Mouse (Mus musculus) kidney, adult 2 months (tissue): ENCODE data around the gene Orc2. TPM values are rescaled to one million over a fixed set of nuclear protein-coding genes. Genes with fewer than 3 reads are reported as not detected.
A peak's percentile ranks its signal among the peaks of the same experiment; 100 is the strongest.

Source experiments
- DNase-seq: peaks from one replicate; pipeline ENCODE4 v3.0.0; 2021
- H3K27ac ChIP-seq: fragments of 200-500 bp; 2 replicates; pipeline ENCODE4 v1.5.1; 2012; ENCODE audit warnings: low read depth, low read length, control low read depth, inconsistent platforms; ENCODE audit not compliant: insufficient read depth
- H3K27me3 ChIP-seq: fragments of 200-500 bp; replicated peaks from 2 replicates; pipeline ENCODE4 v1.6.1; 2012; ENCODE audit warnings: mild to moderate bottlenecking, moderate library complexity, low read length, inconsistent platforms; ENCODE audit not compliant: control insufficient read depth, insufficient read depth
- H3K36me3 ChIP-seq: fragments of 200-500 bp; 2 replicates; pipeline ENCODE4 v1.6.1; 2012; ENCODE audit warnings: mild to moderate bottlenecking, moderate library complexity, low read length, inconsistent platforms; ENCODE audit not compliant: control insufficient read depth, insufficient read depth
- H3K4me1 ChIP-seq: fragments of 200-500 bp; 2 replicates; pipeline ENCODE4 v1.6.1; 2011; ENCODE audit warnings: low read length; ENCODE audit not compliant: control insufficient read depth, insufficient read depth
- H3K4me3 ChIP-seq: fragments of 200-500 bp; 2 replicates; pipeline ENCODE4 v1.5.1; 2011; ENCODE audit warnings: mild to moderate bottlenecking, low read depth, low read length, control low read depth; ENCODE audit not compliant: insufficient read depth
- CTCF ChIP-seq: fragments of 200-500 bp; conservative IDR thresholded peaks from 2 replicates; pipeline ENCODE4 v1.5.1; 2011; ENCODE audit warnings: low read depth, mild to moderate bottlenecking, control low read depth, low read length, moderate library complexity, mixed read lengths; ENCODE audit not compliant: insufficient read depth, insufficient read length
- POLR2A ChIP-seq: fragments of 200-500 bp; IDR thresholded peaks from one replicate; pipeline ENCODE4 v1.6.1; 2011; ENCODE audit warnings: low read depth, low read length, control low read depth
- WGBS: fragments of 180-500 bp; shearing (Covaris S2); methylation state at CpG from one replicate; pipeline ENCODE4 v1.1.7; 2018; 5-methylcytosine and 5-hydroxymethylcytosine counted together
- polyA plus RNA-seq: library from polyadenylated mRNA; depleted of rRNA; stranded (reverse); fragments of >200 nt; gene quantifications from 2 replicates; pipeline ENCODE4 v1.2.3, GENCODE M21; 2012; rRNA removed

The Orc2 gene
- polyA plus RNA-seq, 1 experiment, result 7.0 TPM

DNA sequence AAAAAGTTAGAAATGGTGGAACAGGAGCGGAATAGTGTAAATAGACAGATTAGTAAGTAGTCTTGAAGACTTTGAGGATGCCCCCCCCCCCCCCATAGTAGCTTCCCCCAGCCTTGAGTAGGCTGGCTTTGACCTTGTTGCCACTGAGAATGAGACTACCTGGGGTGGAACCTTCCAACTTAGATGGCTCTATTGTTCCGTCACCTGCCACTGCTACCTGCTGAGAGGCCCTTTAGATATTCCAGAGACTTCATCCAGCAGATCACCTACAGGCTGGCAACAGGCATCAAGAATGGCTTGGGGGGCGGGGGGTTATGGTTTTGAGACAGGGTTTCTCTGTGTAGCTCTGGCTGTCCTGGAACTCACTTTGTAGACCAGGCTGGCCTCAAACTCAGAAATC lies 80.4 kb downstream of the Orc2 start:
- no peak for TF ChIP-seq CTCF
- no peak for TF ChIP-seq POLR2A
- no peaks in the 10 kb centered on the region for H3K27me3 ChIP-seq
- H3K36me3 ChIP-seq, result peaks cover 10% of the 10 kb centered on the region; the same call in 1 of the 2 replicates
- no peak overlapping the region for H3K4me3 ChIP-seq
- DNase-seq, result no peak
- H3K27ac ChIP-seq, result no peak overlapping the region
- H3K4me1 ChIP-seq, result 0 out of 2 replicates have a peak, but pooled peaks cover 4% of the 10 kb centered on the region
- WGBS, result 97% methylated on average over 3 of the region's 3 CpGs

DNA sequence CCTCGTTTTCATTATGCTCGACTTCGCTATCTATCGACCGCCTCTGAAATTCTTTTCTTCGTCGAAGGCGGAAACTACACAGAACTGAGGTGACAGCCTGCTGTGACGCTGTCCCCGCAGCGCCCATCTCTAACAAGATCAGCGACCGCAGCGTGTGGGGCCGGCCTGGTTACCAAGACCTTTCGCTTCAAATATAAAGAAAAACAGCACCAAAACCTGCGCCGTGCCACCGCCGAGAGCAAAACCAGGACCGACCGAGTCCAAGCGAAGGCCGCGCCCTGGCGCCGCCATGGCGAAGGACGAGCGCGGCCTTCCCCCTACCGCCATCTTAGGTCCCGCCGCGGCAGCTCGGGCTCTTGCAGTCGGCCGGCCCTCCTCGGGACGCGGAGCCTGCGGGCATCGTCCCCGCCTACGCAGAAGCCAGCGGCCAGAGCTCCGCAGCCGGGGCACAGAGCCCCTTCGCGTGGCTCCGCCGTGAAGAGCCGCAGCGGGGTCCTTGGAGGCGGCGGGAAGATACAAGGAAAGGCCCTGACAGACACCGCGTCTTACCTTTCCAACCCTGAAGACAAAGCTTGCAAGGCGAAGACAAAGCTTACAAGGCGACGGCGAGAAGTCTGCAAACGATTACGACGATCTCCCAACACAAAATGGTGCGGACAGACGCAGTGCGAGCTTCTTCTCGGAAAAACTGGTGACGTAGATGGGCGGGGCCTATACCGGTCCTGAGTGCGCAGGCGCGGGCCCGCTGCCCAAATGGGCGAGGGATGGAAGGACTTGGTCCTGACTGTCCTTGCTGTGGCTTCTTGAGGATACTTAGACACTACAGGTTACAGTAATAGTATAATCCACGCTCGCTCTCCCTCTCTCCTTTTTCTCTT lies 81.3 kb downstream of the Orc2 start, which contains the start of gene Clk1:
Gene Clk1, minus strand, starts transcription at position 696 of the 878 bp plus-strand sequence.
- DNase-seq, result peak; percentile 99
- Histone ChIP-seq H3K27me3 (no peaks in the 10 kb centered on the region), H3K27ac (peak within 1 kb of the TSS; percentile 94), H3K4me1 (peaks cover 4% of the 10 kb centered on the region; the same call in 1 of the 2 replicates), H3K4me3 (peak within 1 kb of the TSS; percentile 53), H3K36me3 (peaks cover 14% of the 10 kb centered on the region)
- TF ChIP-seq CTCF (no peak), POLR2A (peak; percentile 95)
- WGBS, result under 1% methylated on average over 79 of the region's 79 CpGs

DNA sequence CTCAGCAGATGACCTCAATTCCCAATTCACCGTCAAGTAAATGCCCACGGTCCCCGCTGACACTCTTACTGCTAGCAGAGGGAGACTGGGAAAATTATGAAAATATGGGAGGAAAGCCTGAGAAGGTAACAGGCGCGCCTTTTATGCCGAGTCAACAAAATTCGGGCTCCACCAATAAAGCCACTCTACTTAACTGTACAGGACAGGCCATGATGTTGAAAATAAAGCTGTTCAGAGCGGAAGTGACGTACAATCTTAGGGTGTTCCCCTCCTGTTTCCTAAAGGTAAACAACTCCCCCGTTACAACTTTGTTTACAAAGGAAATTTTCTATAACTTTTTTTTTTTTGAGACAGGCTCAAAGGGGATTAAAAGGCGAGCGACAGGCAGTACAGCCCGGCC lies 82.0 kb downstream of the Orc2 start:
- TF ChIP-seq POLR2A (no peak), CTCF (no peak)
- H3K27ac ChIP-seq, result peak overlapping the region; percentile 94
- no peaks in the 10 kb centered on the region for H3K27me3 ChIP-seq
- peaks cover 21% of the 10 kb centered on the region for H3K36me3 ChIP-seq
- peaks cover 4% of the 10 kb centered on the region; the same call in 1 of the 2 replicates for H3K4me1 ChIP-seq
- H3K4me3 ChIP-seq, result peak overlapping the region; percentile 53
- DNase-seq, result peak; percentile 76
- under 1% methylated on average over 13 of the region's 13 CpGs for WGBS

DNA sequence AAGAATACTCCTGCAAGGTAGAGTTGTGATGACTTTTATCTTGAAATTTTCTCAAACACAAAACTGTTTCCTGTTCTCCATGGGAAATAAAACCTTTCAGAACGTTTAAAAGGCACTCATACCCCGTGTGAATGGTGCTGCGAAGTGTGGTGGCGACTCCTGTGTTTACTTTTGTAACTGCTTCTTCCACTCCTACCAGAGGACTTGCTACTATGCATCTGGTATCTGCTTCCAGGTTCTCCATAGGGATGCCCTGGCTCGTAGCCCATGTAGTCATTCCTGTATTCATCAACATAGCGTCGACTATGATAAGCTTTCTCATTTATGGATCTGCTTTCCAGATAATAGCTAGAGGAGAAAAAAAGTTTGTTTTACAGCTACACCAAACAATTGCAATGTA lies 83.9 kb downstream of the Orc2 start:
- no peaks in the 10 kb centered on the region for H3K27me3 ChIP-seq
- DNase-seq, result no peak
- peaks cover 4% of the 10 kb centered on the region; the same call in 1 of the 2 replicates for H3K4me1 ChIP-seq
- peaks cover 31% of the 10 kb centered on the region for H3K36me3 ChIP-seq
- no peak for TF ChIP-seq CTCF
- no peak for TF ChIP-seq POLR2A
- no peak overlapping the region for H3K4me3 ChIP-seq
- WGBS, result 13% methylated on average over 7 of the region's 7 CpGs
- H3K27ac ChIP-seq, result no peak overlapping the region

DNA sequence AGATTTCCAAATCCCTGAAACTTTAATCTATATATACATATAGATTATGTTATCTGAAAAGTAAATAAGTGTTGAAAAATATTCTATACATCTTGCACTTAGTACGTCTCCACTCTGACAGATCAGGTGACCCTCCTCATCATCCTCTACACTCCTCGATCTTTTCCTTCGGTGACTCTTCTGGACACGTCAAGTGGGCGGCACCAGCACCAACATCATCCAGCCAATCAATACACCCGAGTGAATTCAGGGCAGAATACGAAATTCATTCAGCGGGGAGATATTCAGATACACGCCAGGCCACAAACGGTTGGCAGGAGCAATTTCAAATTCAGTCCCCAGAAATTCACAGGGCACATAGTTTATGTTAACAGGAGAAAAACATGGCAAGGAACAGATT lies 84.9 kb downstream of the Orc2 start:
- Histone ChIP-seq H3K4me1 (peaks cover 4% of the 10 kb centered on the region; the same call in 1 of the 2 replicates), H3K27ac (no peak overlapping the region), H3K27me3 (no peaks in the 10 kb centered on the region), H3K36me3 (peaks cover 35% of the 10 kb centered on the region), H3K4me3 (no peak overlapping the region)
- no peak for TF ChIP-seq POLR2A
- WGBS, result 48% methylated on average over 10 of the region's 10 CpGs
- no peak for DNase-seq

DNA sequence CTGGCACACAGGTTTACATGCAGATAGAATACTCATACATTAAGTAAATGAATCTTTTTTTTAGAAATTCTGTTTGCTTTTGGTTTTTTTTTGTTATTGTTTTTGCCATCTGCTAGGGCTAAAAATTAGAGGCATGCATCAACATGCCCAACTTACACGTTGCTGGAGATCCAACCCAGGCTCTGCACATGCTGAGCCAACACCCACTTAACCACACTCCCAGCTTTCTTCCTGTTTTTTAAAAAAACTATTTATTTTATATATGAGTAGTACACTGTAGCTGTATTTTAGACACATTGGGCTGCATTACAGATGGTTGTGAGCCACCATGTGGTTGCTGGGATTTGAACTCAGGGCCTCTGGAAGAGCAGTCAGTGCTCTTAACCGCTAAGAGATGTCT lies 88.9 kb downstream of the Orc2 start:
- Histone ChIP-seq H3K4me3 (no peak overlapping the region), H3K27me3 (no peaks in the 10 kb centered on the region), H3K27ac (no peak overlapping the region), H3K4me1 (no peaks in the 10 kb centered on the region; the same call in 1 of the 2 replicates), H3K36me3 (peaks cover 56% of the 10 kb centered on the region)
- WGBS, result 70% methylated on average over 2 of the region's 2 CpGs
- no peak for DNase-seq
- TF ChIP-seq POLR2A (no peak), CTCF (no peak)

DNA sequence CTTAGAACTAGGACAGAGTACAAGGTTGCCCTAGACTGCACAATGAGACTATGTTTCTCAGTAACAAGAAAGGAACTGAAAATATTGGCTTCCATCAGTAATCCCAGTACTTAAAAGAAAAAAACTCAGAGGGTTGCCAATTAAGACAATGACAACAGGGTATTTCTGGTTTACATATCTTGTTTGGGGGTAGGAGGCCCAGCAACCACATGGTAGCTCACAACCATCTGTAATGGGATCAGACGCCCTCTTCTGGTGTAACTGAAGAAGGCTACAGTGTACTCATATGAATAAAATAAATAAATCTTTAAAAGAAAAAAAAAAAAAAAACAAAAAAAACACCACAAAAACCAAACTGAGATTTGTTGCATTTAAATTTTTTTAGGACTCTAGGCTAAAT lies 89.5 kb downstream of the Orc2 start:
- Histone ChIP-seq H3K4me1 (no peaks in the 10 kb centered on the region; the same call in 1 of the 2 replicates), H3K27ac (no peak overlapping the region), H3K4me3 (no peak overlapping the region), H3K27me3 (no peaks in the 10 kb centered on the region), H3K36me3 (peaks cover 60% of the 10 kb centered on the region)
- DNase-seq, result no peak
- TF ChIP-seq POLR2A (no peak), CTCF (peak; percentile 32; the same call in 1 of the 2 replicates)
- WGBS, result 36% methylated on average over 1 of the region's 1 CpGs

Other genes starting within 250 kb of the Orc2 start
- gene Aox2, start 226.8 kb downstream of the Orc2 start, polyA plus RNA-seq, result 0.03 TPM in 2 replicates
- gene Bzw1, start 112.2 kb downstream of the Orc2 start, polyA plus RNA-seq, result 24.8 and 32.2 TPM in 2 replicates
- 35.1 and 45.9 TPM in 2 replicates for gene Clk1, start 81.0 kb downstream of the Orc2 start, polyA plus RNA-seq
- gene Nif3l1, start 60.0 kb downstream of the Orc2 start, polyA plus RNA-seq, result 19.7 and 21.3 TPM in 2 replicates
- 18.4 and 25.5 TPM in 2 replicates for gene Ppil3, start 59.6 kb downstream of the Orc2 start, polyA plus RNA-seq
- gene Fam126b, start 81.2 kb upstream of the Orc2 start, polyA plus RNA-seq, result 5.3 and 5.4 TPM in 2 replicates
- 116 and 197 TPM in 2 replicates for gene Ndufb3, start 81.3 kb upstream of the Orc2 start, polyA plus RNA-seq
- gene Als2cr12, start 190.9 kb upstream of the Orc2 start, polyA plus RNA-seq, result 0.80 and 0.88 TPM in 2 replicates
- 65.8 and 71.1 TPM in 2 replicates for gene Cflar, start 206.4 kb upstream of the Orc2 start, polyA plus RNA-seq